Mouse (Mus musculus): ENCODE measurements around the gene Zfp664. TPM values are rescaled to one million over a fixed set of nuclear protein-coding genes. Genes with fewer than 3 reads are reported as not detected.

Zfp664 gene
- polyA plus RNA-seq, 1 experiment = 63.2 TPM

DNA sequence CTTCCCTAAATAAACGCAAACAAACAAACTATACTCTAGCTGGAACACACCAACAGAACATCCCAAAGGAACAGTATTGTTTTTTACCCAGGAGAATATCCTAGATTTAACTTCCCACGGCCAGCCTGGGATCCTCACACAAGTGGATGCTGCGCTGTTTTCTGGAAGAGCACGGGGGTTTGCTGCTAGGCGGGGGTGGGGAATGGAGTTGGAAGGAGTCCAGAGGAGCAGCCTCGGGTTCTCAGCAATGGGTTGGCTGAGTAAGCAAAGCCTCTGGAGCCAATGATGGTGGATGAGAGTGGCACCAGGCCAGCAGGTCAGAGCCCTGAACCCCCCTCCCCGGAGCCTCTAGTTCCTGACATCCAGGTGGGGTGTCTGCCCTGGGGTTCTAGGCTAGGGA lies 72.1 kb downstream of the Zfp664 start:
- H3K4me1 ChIP-seq (ENCODE audit: control insufficient read depth, insufficient read depth, low read length) = no peaks in the 10 kb centered on the region
- H3K27ac ChIP-seq (ENCODE audit: insufficient read depth, low read length) = no peak overlapping the region
- no peak for TF ChIP-seq POLR2A (IDR thresholded peaks at IDR 0.05; ENCODE audit: extremely low read depth, insufficient read depth, low read length)
- TF ChIP-seq CTCF (IDR thresholded peaks at IDR 0.05; ENCODE audit: extremely low read depth, insufficient read depth, low read length) = no peak
- H3K4me3 ChIP-seq (ENCODE audit: insufficient read depth, low read length) = no peak overlapping the region

DNA sequence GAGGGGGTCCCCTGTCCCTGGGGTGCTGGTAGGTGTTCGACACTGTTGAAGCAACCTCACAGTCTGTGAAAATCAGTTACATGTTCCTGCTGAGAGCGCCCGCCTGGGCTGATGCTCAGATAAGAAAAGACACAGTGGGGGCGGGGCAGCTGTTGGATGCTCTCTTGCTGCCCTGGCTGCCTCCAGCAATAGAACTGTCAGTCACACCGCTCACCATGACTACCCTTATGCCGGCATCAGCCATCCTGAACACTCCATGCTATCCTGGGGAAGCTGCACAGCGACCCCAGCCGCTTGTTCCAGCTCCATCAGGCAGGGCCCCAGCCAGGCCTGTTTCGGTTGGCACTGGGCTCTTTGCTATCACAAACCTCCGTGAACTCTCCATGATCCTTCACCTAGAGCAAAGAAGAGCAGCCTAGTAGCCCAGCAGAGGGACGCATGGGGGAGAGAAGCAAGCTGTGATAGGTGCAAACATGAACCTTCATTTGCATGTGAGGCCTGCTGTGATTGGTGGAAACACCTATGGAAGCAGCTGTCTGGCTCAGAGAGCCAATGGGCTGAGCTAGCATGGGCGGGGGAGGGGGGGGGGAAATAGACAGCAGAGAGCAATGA lies 80.8 kb downstream of the Zfp664 start:
- H3K27ac ChIP-seq (ENCODE audit: insufficient read depth, low read length) = no peak overlapping the region
- TF ChIP-seq POLR2A (IDR thresholded peaks at IDR 0.05; ENCODE audit: extremely low read depth, insufficient read depth, low read length) = no peak
- no peak for TF ChIP-seq CTCF (IDR thresholded peaks at IDR 0.05; ENCODE audit: extremely low read depth, insufficient read depth, low read length)
- H3K4me3 ChIP-seq (ENCODE audit: insufficient read depth, low read length) = no peak overlapping the region
- H3K4me1 ChIP-seq (ENCODE audit: control insufficient read depth, insufficient read depth, low read length) = peaks cover 2% of the 10 kb centered on the region

DNA sequence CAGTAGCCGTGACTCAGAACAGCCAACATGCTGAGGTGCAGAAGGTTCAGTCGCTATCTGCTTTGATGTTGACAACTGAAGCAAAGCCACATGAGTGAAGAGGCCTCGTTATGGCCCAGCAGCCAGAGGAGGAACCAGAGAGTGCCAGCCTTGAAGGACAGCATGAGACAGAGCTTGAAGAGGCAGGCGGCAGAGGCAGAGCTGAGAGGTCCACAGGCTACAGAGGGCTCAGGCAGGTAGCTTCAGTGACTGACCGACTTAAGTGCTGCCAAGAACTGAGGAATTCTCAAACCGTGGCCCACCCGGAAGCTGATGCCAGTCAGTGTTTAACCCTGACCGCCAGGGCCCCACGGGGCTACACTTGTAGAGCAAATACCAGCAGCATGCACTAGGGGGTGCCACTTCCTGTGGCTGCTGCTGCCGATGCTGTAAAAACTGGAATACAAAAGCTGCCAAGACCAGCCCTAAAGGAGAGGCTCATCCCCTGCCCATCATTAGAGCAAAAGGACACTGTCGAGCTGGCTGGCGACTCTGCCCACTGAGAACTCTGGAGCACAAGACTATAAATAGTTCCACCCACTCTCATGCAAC lies 81.4 kb downstream of the Zfp664 start:
- no peak for TF ChIP-seq POLR2A (IDR thresholded peaks at IDR 0.05; ENCODE audit: extremely low read depth, insufficient read depth, low read length)
- peak; percentile 79 for TF ChIP-seq CTCF (IDR thresholded peaks at IDR 0.05; ENCODE audit: extremely low read depth, insufficient read depth, low read length)
- H3K4me1 ChIP-seq (ENCODE audit: control insufficient read depth, insufficient read depth, low read length) = peaks cover 2% of the 10 kb centered on the region
- no peak overlapping the region for H3K27ac ChIP-seq (ENCODE audit: insufficient read depth, low read length)
- H3K4me3 ChIP-seq (ENCODE audit: insufficient read depth, low read length) = no peak overlapping the region

DNA sequence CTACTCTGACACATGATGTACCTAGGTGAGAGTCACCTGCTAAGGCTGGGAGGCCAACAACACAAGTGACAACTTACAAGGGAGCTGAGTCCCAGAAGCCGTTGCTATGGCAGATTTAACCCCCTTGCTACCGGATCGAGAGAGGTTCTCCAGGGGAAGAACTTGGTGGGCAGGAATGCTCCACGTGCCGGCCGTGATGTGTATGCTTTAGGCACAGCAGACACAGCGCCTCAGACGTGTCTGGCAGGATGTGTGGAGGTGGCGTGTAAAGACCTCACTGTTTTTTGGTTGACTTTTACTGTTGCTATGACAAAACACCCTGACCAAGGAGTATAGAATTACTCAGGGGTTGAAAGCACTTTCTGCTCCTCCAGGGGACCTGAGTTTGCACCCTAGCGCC lies 81.9 kb downstream of the Zfp664 start:
- Histone ChIP-seq H3K4me3 (ENCODE audit: insufficient read depth, low read length) (no peak overlapping the region), H3K27ac (ENCODE audit: insufficient read depth, low read length) (no peak overlapping the region), H3K4me1 (ENCODE audit: control insufficient read depth, insufficient read depth, low read length) (peaks cover 2% of the 10 kb centered on the region)
- no peak for TF ChIP-seq CTCF (IDR thresholded peaks at IDR 0.05; ENCODE audit: extremely low read depth, insufficient read depth, low read length)
- no peak for TF ChIP-seq POLR2A (IDR thresholded peaks at IDR 0.05; ENCODE audit: extremely low read depth, insufficient read depth, low read length)

DNA sequence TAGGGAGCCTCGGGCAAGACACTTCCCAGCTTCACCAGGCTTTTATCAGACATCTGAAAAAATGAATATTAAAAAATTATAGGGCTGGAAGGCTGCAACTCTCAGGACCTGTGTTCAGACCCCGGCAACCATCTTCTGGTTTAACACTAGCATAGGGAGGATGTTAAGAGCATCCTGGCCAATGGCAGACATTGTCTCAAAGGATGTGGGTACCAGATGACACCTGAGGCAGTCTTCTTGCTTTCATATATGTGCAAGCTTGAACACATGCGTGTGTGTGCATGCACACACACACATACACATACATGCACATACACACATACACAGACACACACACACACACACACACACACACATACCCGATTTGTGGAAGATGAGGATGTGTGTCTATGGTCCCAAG lies 82.6 kb downstream of the Zfp664 start:
- Histone ChIP-seq H3K4me1 (ENCODE audit: control insufficient read depth, insufficient read depth, low read length) (peaks cover 2% of the 10 kb centered on the region), H3K27ac (ENCODE audit: insufficient read depth, low read length) (no peak overlapping the region), H3K4me3 (ENCODE audit: insufficient read depth, low read length) (no peak overlapping the region)
- no peak for TF ChIP-seq POLR2A (IDR thresholded peaks at IDR 0.05; ENCODE audit: extremely low read depth, insufficient read depth, low read length)

DNA sequence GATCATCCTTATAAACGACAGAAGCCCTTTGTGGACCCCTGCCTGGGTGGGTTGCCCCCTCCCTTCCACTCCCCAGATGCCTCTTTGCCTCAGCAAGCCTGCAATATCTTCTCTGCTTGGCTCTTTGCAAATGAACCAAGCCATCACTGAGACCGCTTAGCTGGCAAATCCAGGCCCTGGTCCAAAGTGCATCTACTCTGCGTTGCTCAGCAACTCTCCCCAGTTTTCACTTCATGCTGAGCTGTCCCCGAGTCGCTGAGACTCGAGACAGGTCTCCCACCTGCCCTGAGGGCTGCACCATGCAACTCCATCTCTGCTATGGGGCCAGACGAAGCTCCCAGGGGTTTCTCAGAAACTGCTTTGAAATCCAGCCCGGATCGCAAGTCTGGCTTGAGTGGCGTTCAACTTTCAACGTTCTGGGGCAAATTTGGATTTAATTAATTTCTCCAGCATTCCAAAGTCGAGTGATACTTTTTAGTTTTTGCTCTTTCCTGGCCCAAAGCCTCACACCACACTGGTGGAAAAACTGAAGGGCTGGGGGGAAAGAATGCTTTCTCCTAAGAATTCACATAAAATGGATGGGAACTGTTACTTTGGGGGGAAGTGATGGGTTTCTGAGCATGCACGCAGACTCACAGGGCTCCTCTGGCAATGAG lies 88.3 kb downstream of the Zfp664 start:
- TF ChIP-seq CTCF (IDR thresholded peaks at IDR 0.05; ENCODE audit: extremely low read depth, insufficient read depth, low read length) (no peak), POLR2A (IDR thresholded peaks at IDR 0.05; ENCODE audit: extremely low read depth, insufficient read depth, low read length) (no peak)
- Histone ChIP-seq H3K4me1 (ENCODE audit: control insufficient read depth, insufficient read depth, low read length) (no peaks in the 10 kb centered on the region), H3K27ac (ENCODE audit: insufficient read depth, low read length) (no peak overlapping the region)

DNA sequence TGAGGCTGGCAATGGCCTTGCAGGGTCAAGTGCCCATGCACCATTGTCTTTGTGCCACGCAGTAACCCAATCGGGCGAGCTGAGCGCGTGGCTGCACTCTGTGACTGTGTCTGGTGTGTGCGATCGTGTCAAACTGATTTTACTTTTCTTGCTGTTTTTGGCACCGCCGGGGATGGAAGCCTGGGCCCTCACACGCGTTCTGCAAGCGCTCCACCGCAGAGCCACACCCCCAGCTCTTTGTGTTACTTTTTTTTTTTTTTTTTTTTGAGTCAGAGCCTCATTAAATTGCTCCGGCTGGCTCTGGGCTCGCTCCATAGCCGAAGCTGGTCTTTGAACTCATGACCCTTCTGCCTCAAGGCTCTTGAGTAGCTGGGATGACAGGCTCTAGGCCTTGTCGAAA lies 88.8 kb downstream of the Zfp664 start:
- TF ChIP-seq POLR2A (IDR thresholded peaks at IDR 0.05; ENCODE audit: extremely low read depth, insufficient read depth, low read length) (no peak), CTCF (IDR thresholded peaks at IDR 0.05; ENCODE audit: extremely low read depth, insufficient read depth, low read length) (no peak)
- Histone ChIP-seq H3K4me1 (ENCODE audit: control insufficient read depth, insufficient read depth, low read length) (no peaks in the 10 kb centered on the region), H3K4me3 (ENCODE audit: insufficient read depth, low read length) (no peak overlapping the region), H3K27ac (ENCODE audit: insufficient read depth, low read length) (no peak overlapping the region)

More for the DNA sequence above, 88.3 kb downstream of the Zfp664 start:
- H3K4me3 ChIP-seq (ENCODE audit: insufficient read depth, low read length) = no peak overlapping the region

Other genes starting within 250 kb of the Zfp664 start
- 46.2 and 48.0 TPM in 2 replicates for gene Atp6v0a2, start 234.1 kb upstream of the Zfp664 start, polyA plus RNA-seq (2012; rRNA removed)
- 0.66 and 0.77 TPM in 2 replicates for gene Dnah10, start 137.6 kb upstream of the Zfp664 start, polyA plus RNA-seq (2012; rRNA removed)
- gene Ccdc92, start 267 bp upstream of the Zfp664 start, polyA plus RNA-seq (2012; rRNA removed) = 88.0 and 98.3 TPM in 2 replicates
- gene Rflna, start 140.5 kb downstream of the Zfp664 start, polyA plus RNA-seq (2012; rRNA removed) = 0.70 and 0.71 TPM in 2 replicates